ENCODE assay signal across 8 mouse cellular contexts in genomic region chr13:23745381-23746161, GRCm38 (mm10). TPM values are rescaled to one million over a fixed set of nuclear protein-coding genes. Genes with fewer than 3 reads are reported as not detected.
DNase-seq lines count a peak whose midpoint lies in the region; ATAC-seq lines count a peak whose summit lies in the region.

Hist1h3c (minus strand) TSS chr13:23745602.

- peak within 1 kb of the TSS; percentile 58; the same call in 1 of the 2 replicates for H3K9ac ChIP-seq in hindbrain, embryonic 13.5 days

- under 1% methylated on average over 24 of the region's 28 CpGs for WGBS in hindbrain, embryonic 13.5 days

- H3K27me3 ChIP-seq in hindbrain, embryonic 13.5 days = no peaks in the 10 kb centered on the region

- peaks cover 13% of the 10 kb centered on the region for H3K4me1 ChIP-seq in hindbrain, embryonic 13.5 days (replicated peaks)

- H3K36me3 ChIP-seq in hindbrain, embryonic 13.5 days = no peaks in the 10 kb centered on the region

- no peaks in the 10 kb centered on the region for H3K9me3 ChIP-seq in hindbrain, embryonic 13.5 days

- H3K4me2 ChIP-seq in hindbrain, embryonic 13.5 days = peak within 1 kb of the TSS; percentile 65

- peak within 1 kb of the TSS; percentile 95 for H3K27ac ChIP-seq in hindbrain, embryonic 13.5 days

- peak; percentile 75 for DNase-seq in T-cell, adult 2 months (ENCODE audit: low spot score)
- DNase-seq in cerebellum, postnatal 14 days = peak; percentile 89 to 93
- peak; percentile 75 to 82 for DNase-seq in frontal cortex, postnatal 14 days (ENCODE audit: low spot score in 2 of 2)
- DNase-seq in layer of hippocampus, postnatal 14 days (ENCODE audit: low spot score in 2 of 2) = peak; percentile 79 to 92
- DNase-seq in lung, postnatal 4 days = peak; percentile 78 to 89
- peak; percentile 92 to 94 for DNase-seq in right cerebral cortex, postnatal 10 days (ENCODE audit: low spot score in 2 of 2)
- DNase-seq in urinary bladder, postnatal 36 days (ENCODE audit: low spot score in 2 of 2) = peak; percentile 72 to 82

- peak; percentile 74 for ATAC-seq in hindbrain, embryonic 13.5 days (ENCODE audit: low FRiP score)

- peak within 1 kb of the TSS; percentile 42 for H3K4me3 ChIP-seq in hindbrain, embryonic 13.5 days

RNA-seq across cellular contexts. Expression of gene Hist1h3c, which starts in this region (rescaled TPM):
- polyA plus RNA-seq in hindbrain, embryonic 13.5 days (2015; fragmentation: Nextera tagmentation; extraction: Ambion mirVana) = 1.3 and 1.9 TPM in 2 replicates
- total RNA-seq in layer of hippocampus, postnatal 14 days (2021) = 10 to 100 TPM; 11.9 to 12.2 TPM

Comparison
In these comparisons a context has a peak if more than half of its experiments do, and no peak if none do; other contexts are left out.
1. Peak in every context shown above with its lines: DNase-seq, ATAC-seq, H3K4me3 ChIP-seq and H3K27ac ChIP-seq.